ENCODE assay signal across 9 mouse cellular contexts in genomic region chr6:117916737-117917426, GRCm38 (mm10). TPM values are rescaled to one million over a fixed set of nuclear protein-coding genes. Genes with fewer than 3 reads are reported as not detected.
A peak's percentile ranks its signal among the peaks of the same experiment; 100 is the strongest.
DNase-seq lines count a peak whose midpoint lies in the region; ATAC-seq and TF ChIP-seq lines count a peak whose summit lies in the region.
"Had no signal": no experiment of that assay in that cellular context is flagged by ENCODE, and none has a peak within 500 bp of the region (broad histone marks: within the 10 kb centered on the region; RNA-seq: fewer than 3 reads in every experiment).

No protein-coding gene starts in this region.

- peak overlapping the region; percentile 68 for H3K4me3 ChIP-seq in heart, embryonic 11.5 days (ENCODE audit: low read depth, low read length)
- peak overlapping the region; percentile 73 for H3K4me3 ChIP-seq in kidney, embryonic 14.5 days (ENCODE audit: low read length)
- peak overlapping the region; percentile 71 for H3K4me3 ChIP-seq in liver, embryonic 16.5 days (ENCODE audit: low read depth, low read length)
- peak overlapping the region; percentile 43 for H3K4me3 ChIP-seq in neural tube, embryonic 11.5 days (ENCODE audit: low read depth, low read length)
- peak overlapping the region; percentile 83 for H3K4me3 ChIP-seq in stomach, embryonic 16.5 days (replicated peaks; ENCODE audit: low read length)

- TF ChIP-seq CTCF in brain, embryonic 14.5 days (IDR thresholded peaks at IDR 0.05; ENCODE audit: borderline replicate concordance, extremely low read depth, insufficient read depth, insufficient read length): no peak

- 0 out of 2 replicates have a peak, but pooled peaks cover under 1% of the 10 kb centered on the region for H3K36me3 ChIP-seq in heart, embryonic 11.5 days (ENCODE audit: control insufficient read depth, insufficient read depth, low read length)
- peaks cover 26% of the 10 kb centered on the region for H3K36me3 ChIP-seq in kidney, embryonic 14.5 days (ENCODE audit: control insufficient read depth, insufficient read depth, low read length)
- H3K36me3 ChIP-seq in liver, embryonic 16.5 days (ENCODE audit: control insufficient read depth, insufficient read depth): peaks cover 20% of the 10 kb centered on the region
- H3K36me3 ChIP-seq in neural tube, embryonic 11.5 days (ENCODE audit: control insufficient read depth, insufficient read depth, low read length): no peaks in the 10 kb centered on the region
- H3K36me3 ChIP-seq in stomach, embryonic 16.5 days (ENCODE audit: control insufficient read depth, insufficient read depth, low read length): peaks cover 5% of the 10 kb centered on the region; the same call in 1 of the 2 replicates

- H3K27me3 ChIP-seq in heart, embryonic 11.5 days (ENCODE audit: control insufficient read depth, insufficient read depth, low read length): no peaks in the 10 kb centered on the region
- no peaks in the 10 kb centered on the region for H3K27me3 ChIP-seq in kidney, embryonic 14.5 days (ENCODE audit: control insufficient read depth, insufficient read depth, low read length)
- no peaks in the 10 kb centered on the region for H3K27me3 ChIP-seq in liver, embryonic 16.5 days (ENCODE audit: control insufficient read depth, insufficient read depth, low read depth, low read length)
- H3K27me3 ChIP-seq in neural tube, embryonic 11.5 days (ENCODE audit: control insufficient read depth, insufficient read depth, low read length): no peaks in the 10 kb centered on the region
- no peaks in the 10 kb centered on the region for H3K27me3 ChIP-seq in stomach, embryonic 16.5 days (ENCODE audit: control insufficient read depth, insufficient read depth, low read length)

- no peaks in the 10 kb centered on the region for H3K9me3 ChIP-seq in heart, embryonic 11.5 days (replicated peaks; ENCODE audit: control insufficient read depth, low read length)
- H3K9me3 ChIP-seq in kidney, embryonic 14.5 days (ENCODE audit: control insufficient read depth, low read length): no peaks in the 10 kb centered on the region
- H3K9me3 ChIP-seq in liver, embryonic 16.5 days (replicated peaks; ENCODE audit: control insufficient read depth, low read length): no peaks in the 10 kb centered on the region
- no peaks in the 10 kb centered on the region for H3K9me3 ChIP-seq in neural tube, embryonic 11.5 days (ENCODE audit: control insufficient read depth, low read length)
- no peaks in the 10 kb centered on the region for H3K9me3 ChIP-seq in stomach, embryonic 16.5 days (replicated peaks; ENCODE audit: control insufficient read depth, low read length)

- H3K27ac ChIP-seq in heart, embryonic 11.5 days (ENCODE audit: low read depth, low read length): peak overlapping the region; percentile 98
- H3K27ac ChIP-seq in kidney, embryonic 14.5 days (ENCODE audit: low read depth, low read length): peak overlapping the region; percentile 98
- peak overlapping the region; percentile 99 for H3K27ac ChIP-seq in liver, embryonic 16.5 days (ENCODE audit: low read length)
- peak overlapping the region; percentile 74 for H3K27ac ChIP-seq in neural tube, embryonic 11.5 days (ENCODE audit: low read depth, low read length)
- peak overlapping the region; percentile 99 for H3K27ac ChIP-seq in stomach, embryonic 16.5 days (ENCODE audit: low read length)

- WGBS in heart, embryonic 11.5 days (ENCODE audit: insufficient replicate concordance): under 1% methylated on average over 62 of the region's 62 CpGs
- under 1% methylated on average over 61 of the region's 62 CpGs for WGBS in kidney, embryonic 14.5 days
- under 1% methylated on average over 62 of the region's 62 CpGs for WGBS in liver, embryonic 16.5 days (ENCODE audit: insufficient replicate concordance)
- WGBS in neural tube, embryonic 11.5 days: under 1% methylated on average over 60 of the region's 62 CpGs
- under 1% methylated on average over 62 of the region's 62 CpGs for WGBS in stomach, embryonic 16.5 days

- peak; percentile 80 for TF ChIP-seq POLR2A in brain, embryonic 14.5 days (IDR thresholded peaks at IDR 0.05; ENCODE audit: borderline replicate concordance, extremely low read depth, insufficient read depth, insufficient read length, poor library complexity, severe bottlenecking)

- peak overlapping the region; percentile 88 for H3K9ac ChIP-seq in heart, embryonic 11.5 days (ENCODE audit: low read depth, low read length)
- H3K9ac ChIP-seq in kidney, embryonic 14.5 days (ENCODE audit: low read depth, low read length): peak overlapping the region; percentile 86
- H3K9ac ChIP-seq in liver, embryonic 16.5 days (ENCODE audit: low read depth, low read length): peak overlapping the region; percentile 62
- H3K9ac ChIP-seq in neural tube, embryonic 11.5 days (ENCODE audit: low read length): peak overlapping the region; percentile 78
- H3K9ac ChIP-seq in stomach, embryonic 16.5 days (ENCODE audit: low read length): peak overlapping the region; percentile 90

- peaks cover 17% of the 10 kb centered on the region for H3K4me1 ChIP-seq in heart, embryonic 11.5 days (ENCODE audit: control insufficient read depth, insufficient read depth, low read length)
- peaks cover 27% of the 10 kb centered on the region; the same call in 1 of the 2 replicates for H3K4me1 ChIP-seq in kidney, embryonic 14.5 days (ENCODE audit: control insufficient read depth, insufficient read depth, low read length)
- H3K4me1 ChIP-seq in liver, embryonic 16.5 days (ENCODE audit: control insufficient read depth, low read depth, low read length): peaks cover 53% of the 10 kb centered on the region
- peaks cover 18% of the 10 kb centered on the region; the same call in 1 of the 2 replicates for H3K4me1 ChIP-seq in neural tube, embryonic 11.5 days (ENCODE audit: control insufficient read depth, insufficient read depth, low read length)
- peaks cover 32% of the 10 kb centered on the region for H3K4me1 ChIP-seq in stomach, embryonic 16.5 days (ENCODE audit: control insufficient read depth, insufficient read depth, low read length)

- peak overlapping the region; percentile 92 for H3K4me2 ChIP-seq in heart, embryonic 11.5 days
- H3K4me2 ChIP-seq in kidney, embryonic 14.5 days (replicated peaks; ENCODE audit: low read depth, low read length): peak overlapping the region; percentile 88
- peak overlapping the region; percentile 96 for H3K4me2 ChIP-seq in liver, embryonic 16.5 days (ENCODE audit: low read depth, low read length)
- peak overlapping the region; percentile 83 for H3K4me2 ChIP-seq in neural tube, embryonic 11.5 days (ENCODE audit: low read depth)
- peak overlapping the region; percentile 92 for H3K4me2 ChIP-seq in stomach, embryonic 16.5 days (ENCODE audit: low read depth, low read length)

- ATAC-seq in erythroblast, adult 5-6 weeks (replicated peaks; ENCODE audit: low FRiP score, poor library complexity, severe bottlenecking): peak; percentile 91
- peak; percentile 92 for ATAC-seq in heart, embryonic 11.5 days (replicated peaks; ENCODE audit: insufficient number of reproducible peaks, low FRiP score, low TSS enrichment)
- peak; percentile 93 for ATAC-seq in kidney, embryonic 14.5 days (ENCODE audit: low FRiP score, low TSS enrichment)
- peak; percentile 94 for ATAC-seq in liver, embryonic 16.5 days (ENCODE audit: low read depth)
- ATAC-seq in neural tube, embryonic 11.5 days (ENCODE audit: insufficient read depth, low FRiP score, low TSS enrichment): peak; percentile 91
- ATAC-seq in stomach, embryonic 16.5 days (ENCODE audit: insufficient read depth, low FRiP score): peak; percentile 95

- DNase-seq in CD8-positive naive resting alpha-beta T cell, adult 2 months (ENCODE audit: low read depth in 2 of 2, low spot score in 2 of 2): peak; percentile 71 to 78
- peak; percentile 86 for DNase-seq in brain, embryonic 14.5 days (ENCODE audit: low read depth)
- DNase-seq in neural tube, embryonic 11.5 days (ENCODE audit: low spot score): peak; percentile 88

RNA-seq across cellular contexts. Expression of gene Hnrnpf, which starts 16.8 kb away (rescaled TPM):
- 240 and 265 TPM in 2 replicates for polyA plus RNA-seq in brain, embryonic 14.5 days (2012; rRNA removed)
- 169 and 187 TPM in 2 replicates for total RNA-seq in erythroblast, adult 5-6 weeks (2015; ENCODE audit: low replicate concordance)
- total RNA-seq in erythroblast, adult 5-6 weeks (2017; ENCODE audit: low replicate concordance): 279 and 303 TPM in 2 replicates
- 554 and 606 TPM in 2 replicates for polyA plus RNA-seq in heart, embryonic 11.5 days (2014; fragmentation: Nextera tagmentation; extraction: Ambion mirVana)
- 606 and 823 TPM in 2 replicates for polyA plus RNA-seq in kidney, embryonic 14.5 days (2014; fragmentation: Nextera tagmentation; extraction: Ambion mirVana)
- polyA plus RNA-seq in liver, embryonic 16.5 days (2015; fragmentation: Nextera tagmentation; extraction: Ambion mirVana): 420 and 472 TPM in 2 replicates
- polyA plus RNA-seq in neural tube, embryonic 11.5 days (2014; fragmentation: Nextera tagmentation; extraction: Ambion mirVana): 688 and 701 TPM in 2 replicates
- polyA plus RNA-seq in stomach, embryonic 16.5 days (2015; fragmentation: Nextera tagmentation; extraction: Ambion mirVana): 688 and 741 TPM in 2 replicates

RNA-seq across cellular contexts. Expression of gene Fxyd4, which starts 20.6 kb away (rescaled TPM):
- not detected in 2 replicates for polyA plus RNA-seq in brain, embryonic 14.5 days (2012; rRNA removed)
- total RNA-seq in erythroblast, adult 5-6 weeks (2015; ENCODE audit: low replicate concordance): not detected in 2 replicates
- not detected in 2 replicates for total RNA-seq in erythroblast, adult 5-6 weeks (2017; ENCODE audit: low replicate concordance)
- 0.76 and 2.4 TPM in 2 replicates for polyA plus RNA-seq in heart, embryonic 11.5 days (2014; fragmentation: Nextera tagmentation; extraction: Ambion mirVana)
- 77.7 and 94.8 TPM in 2 replicates for polyA plus RNA-seq in kidney, embryonic 14.5 days (2014; fragmentation: Nextera tagmentation; extraction: Ambion mirVana)
- polyA plus RNA-seq in liver, embryonic 16.5 days (2015; fragmentation: Nextera tagmentation; extraction: Ambion mirVana): 0.30 TPM in 1 of 2 replicates, not detected in the other
- 1.3 and 1.9 TPM in 2 replicates for polyA plus RNA-seq in neural tube, embryonic 11.5 days (2014; fragmentation: Nextera tagmentation; extraction: Ambion mirVana)
- polyA plus RNA-seq in stomach, embryonic 16.5 days (2015; fragmentation: Nextera tagmentation; extraction: Ambion mirVana): 2.4 and 4.2 TPM in 2 replicates
- total RNA-seq: layer of hippocampus, adult 8-10 months had no signal

RNA-seq across cellular contexts. Expression of gene Zfp239, which starts 55.0 kb away (rescaled TPM):
- 9.0 and 10.6 TPM in 2 replicates for polyA plus RNA-seq in brain, embryonic 14.5 days (2012; rRNA removed)
- total RNA-seq in erythroblast, adult 5-6 weeks (2015; ENCODE audit: low replicate concordance): not detected in 2 replicates
- total RNA-seq in erythroblast, adult 5-6 weeks (2017; ENCODE audit: low replicate concordance): 0.77 and 0.98 TPM in 2 replicates
- polyA plus RNA-seq in heart, embryonic 11.5 days (2014; fragmentation: Nextera tagmentation; extraction: Ambion mirVana): 2.4 and 4.1 TPM in 2 replicates
- 6.6 and 10.0 TPM in 2 replicates for polyA plus RNA-seq in kidney, embryonic 14.5 days (2014; fragmentation: Nextera tagmentation; extraction: Ambion mirVana)
- polyA plus RNA-seq in liver, embryonic 16.5 days (2015; fragmentation: Nextera tagmentation; extraction: Ambion mirVana): 1.7 and 2.3 TPM in 2 replicates
- 9.6 and 10.8 TPM in 2 replicates for polyA plus RNA-seq in neural tube, embryonic 11.5 days (2014; fragmentation: Nextera tagmentation; extraction: Ambion mirVana)
- 4.8 and 6.0 TPM in 2 replicates for polyA plus RNA-seq in stomach, embryonic 16.5 days (2015; fragmentation: Nextera tagmentation; extraction: Ambion mirVana)

Comparison
In these comparisons a context has a peak if more than half of its experiments do, and no peak if none do; other contexts are left out.
1. Peak in every context shown above with its lines: DNase-seq, ATAC-seq, H3K4me3 ChIP-seq and H3K27ac ChIP-seq.
2. RNA of gene Fxyd4, which starts 20.6 kb away (polyA plus RNA-seq): 77.7 to 94.8 TPM in kidney, embryonic 14.5 days; 2.4 to 4.2 TPM in stomach, embryonic 16.5 days, 1.3 to 1.9 TPM in neural tube, embryonic 11.5 days, 0.76 to 2.4 TPM in heart, embryonic 11.5 days, 0.30 TPM in liver, embryonic 16.5 days and not detected in brain, embryonic 14.5 days; every median in the first group is over 10 times any median in the second.